Mouse (Mus musculus) midbrain, embryonic 16.5 days (tissue): Measurements from ENCODE around the gene Calhm3. TPM values are rescaled to one million over a fixed set of nuclear protein-coding genes. Genes with fewer than 3 reads are reported as not detected.

ENCODE experiments used
- ATAC-seq: fragments of 200-750 bp; cut with Nextera tagmentation; 2 replicates; pipeline ENCODE4 v1.8.0; 2017; ENCODE audit warnings: moderate TSS enrichment
- H3K27ac ChIP-seq: fragments of 300-500 bp; sonication (generic); 2 replicates; pipeline ENCODE4 v1.5.1; 2014; ENCODE audit warnings: mild to moderate bottlenecking, low read length, mixed read lengths
- H3K27me3 ChIP-seq: fragments of 300-500 bp; sonication (generic); 2 replicates; pipeline ENCODE4 v1.6.1; 2014; ENCODE audit warnings: low read depth, low read length, mixed read lengths; ENCODE audit not compliant: control insufficient read depth, insufficient read depth
- H3K36me3 ChIP-seq: fragments of 300-500 bp; sonication (generic); 2 replicates; pipeline ENCODE4 v1.6.1; 2014; ENCODE audit warnings: mild to moderate bottlenecking, low read length, moderate library complexity, mixed read lengths; ENCODE audit not compliant: control insufficient read depth, insufficient read depth
- H3K4me1 ChIP-seq: fragments of 300-500 bp; sonication (generic); 2 replicates; pipeline ENCODE4 v1.6.1; 2014; ENCODE audit warnings: mild to moderate bottlenecking, low read length, mixed read lengths; ENCODE audit not compliant: control insufficient read depth, insufficient read depth
- H3K4me2 ChIP-seq: fragments of 300-500 bp; sonication (generic); 2 replicates; pipeline ENCODE4 v1.6.1; 2014; ENCODE audit warnings: mild to moderate bottlenecking, low read length, mixed read lengths
- H3K4me3 ChIP-seq: fragments of 300-500 bp; sonication (generic); 2 replicates; pipeline ENCODE4 v1.5.1; 2014; ENCODE audit warnings: low read depth, mild to moderate bottlenecking, low read length, moderate library complexity, mixed read lengths
- H3K9ac ChIP-seq: fragments of 300-500 bp; sonication (generic); 2 replicates; pipeline ENCODE4 v1.6.1; 2014; ENCODE audit warnings: low read depth, low read length, mixed read lengths
- H3K9me3 ChIP-seq: fragments of 300-500 bp; sonication (generic); replicated peaks from 2 replicates; pipeline ENCODE4 v1.6.1; 2014; ENCODE audit warnings: mild to moderate bottlenecking, low read length, mixed read lengths; ENCODE audit not compliant: control insufficient read depth, poor library complexity, severe bottlenecking
- WGBS: fragments of 180-500 bp; shearing (Covaris S2); extraction: QIAGEN DNeasy Blood & Tissue Kit; methylation state at CpG from one replicate; pipeline ENCODE4 v1.1.7; 2014; 5-methylcytosine and 5-hydroxymethylcytosine counted together
- polyA plus RNA-seq: library from polyadenylated mRNA; unstranded; fragments of >200 nt; fragmentation: Nextera tagmentation; extraction: Ambion mirVana; gene quantifications from 2 replicates; pipeline ENCODE4 v1.2.1, GENCODE M21; 2015

Gene Calhm3
- polyA plus RNA-seq, 1 experiment from 2014 or later, result not detected

GRCm38 (mm10) chr19:47175472-47175871, 17.9 kb upstream of the Calhm3 start:
- Histone ChIP-seq H3K4me1 (peaks cover 5% of the 10 kb centered on the region), H3K4me3 (no peak overlapping the region), H3K27me3 (no peaks in the 10 kb centered on the region), H3K9ac (no peak overlapping the region), H3K9me3 (no peaks in the 10 kb centered on the region), H3K4me2 (no peak overlapping the region), H3K36me3 (no peaks in the 10 kb centered on the region), H3K27ac (no peak overlapping the region)
- WGBS, result 71% methylated on average over 2 of the region's 2 CpGs
- ATAC-seq, result no peak

GRCm38 (mm10) chr19:47174515-47174914, 17.0 kb upstream of the Calhm3 start:
- H3K27ac ChIP-seq, result no peak overlapping the region
- ATAC-seq, result no peak
- no peaks in the 10 kb centered on the region for H3K9me3 ChIP-seq
- no peak overlapping the region for H3K4me2 ChIP-seq
- H3K36me3 ChIP-seq, result no peaks in the 10 kb centered on the region
- 64% methylated on average over 3 of the region's 3 CpGs for WGBS
- H3K4me3 ChIP-seq, result no peak overlapping the region
- no peaks in the 10 kb centered on the region for H3K4me1 ChIP-seq
- no peaks in the 10 kb centered on the region for H3K27me3 ChIP-seq
- no peak overlapping the region for H3K9ac ChIP-seq

- ATAC-seq, result 0 out of 2 replicates have a peak, but pooled peaks have one; percentile 14
- no peaks in the 10 kb centered on the region for H3K9me3 ChIP-seq
- no peaks in the 10 kb centered on the region for H3K36me3 ChIP-seq
- H3K4me1 ChIP-seq, result no peaks in the 10 kb centered on the region
- no peak overlapping the region for H3K27ac ChIP-seq
- H3K9ac ChIP-seq, result no peak overlapping the region
- 26% methylated on average over 11 of the region's 11 CpGs for WGBS
- peak overlapping the region; percentile 30; the same call in 1 of the 2 replicates for H3K4me2 ChIP-seq
- H3K4me3 ChIP-seq, result no peak overlapping the region
- H3K27me3 ChIP-seq, result no peaks in the 10 kb centered on the region
Observed at GRCm38 (mm10) chr19:47168793-47169412, 11.3 kb upstream of the Calhm3 start.

GRCm38 (mm10) chr19:47168223-47168622, 10.7 kb upstream of the Calhm3 start:
- no peaks in the 10 kb centered on the region for H3K27me3 ChIP-seq
- no peaks in the 10 kb centered on the region for H3K4me1 ChIP-seq
- no peak overlapping the region for H3K9ac ChIP-seq
- H3K4me3 ChIP-seq, result no peak overlapping the region
- no peak overlapping the region for H3K27ac ChIP-seq
- H3K4me2 ChIP-seq, result peak overlapping the region; percentile 30
- H3K9me3 ChIP-seq, result no peaks in the 10 kb centered on the region
- no peaks in the 10 kb centered on the region for H3K36me3 ChIP-seq
- WGBS, result 7% methylated on average over 13 of the region's 13 CpGs
- ATAC-seq, result no peak

GRCm38 (mm10) chr19:47167617-47168214, 10.2 kb upstream of the Calhm3 start:
- WGBS, result 44% methylated on average over 7 of the region's 7 CpGs
- H3K4me3 ChIP-seq, result no peak overlapping the region
- H3K4me1 ChIP-seq, result no peaks in the 10 kb centered on the region
- no peaks in the 10 kb centered on the region for H3K9me3 ChIP-seq
- no peak overlapping the region for H3K27ac ChIP-seq
- no peak overlapping the region for H3K9ac ChIP-seq
- no peak for ATAC-seq
- no peaks in the 10 kb centered on the region for H3K27me3 ChIP-seq
- H3K36me3 ChIP-seq, result no peaks in the 10 kb centered on the region
- no peak overlapping the region; the same call in 1 of the 2 replicates for H3K4me2 ChIP-seq

GRCm38 (mm10) chr19:47166758-47167157, 9.2 kb upstream of the Calhm3 start:
- no peaks in the 10 kb centered on the region for H3K36me3 ChIP-seq
- H3K9ac ChIP-seq, result no peak overlapping the region
- no peaks in the 10 kb centered on the region for H3K9me3 ChIP-seq
- 5% methylated on average over 3 of the region's 3 CpGs for WGBS
- H3K27me3 ChIP-seq, result no peaks in the 10 kb centered on the region
- H3K4me3 ChIP-seq, result no peak overlapping the region
- no peak overlapping the region for H3K27ac ChIP-seq
- no peaks in the 10 kb centered on the region for H3K4me1 ChIP-seq
- no peak overlapping the region for H3K4me2 ChIP-seq
- ATAC-seq, result no peak

GRCm38 (mm10) chr19:47163176-47163744, 5.7 kb upstream of the Calhm3 start:
- Histone ChIP-seq H3K4me3 (no peak overlapping the region), H3K9me3 (no peaks in the 10 kb centered on the region), H3K9ac (no peak overlapping the region), H3K27ac (no peak overlapping the region), H3K4me2 (no peak overlapping the region), H3K36me3 (no peaks in the 10 kb centered on the region), H3K4me1 (no peaks in the 10 kb centered on the region), H3K27me3 (no peaks in the 10 kb centered on the region)
- ATAC-seq, result no peak
- WGBS, result 94% methylated on average over 6 of the region's 6 CpGs

GRCm38 (mm10) chr19:47161669-47162068, 4.1 kb upstream of the Calhm3 start:
- no peak overlapping the region for H3K9ac ChIP-seq
- no peaks in the 10 kb centered on the region for H3K27me3 ChIP-seq
- H3K4me1 ChIP-seq, result no peaks in the 10 kb centered on the region
- no peaks in the 10 kb centered on the region for H3K9me3 ChIP-seq
- H3K36me3 ChIP-seq, result no peaks in the 10 kb centered on the region
- no peak for ATAC-seq
- 47% methylated on average over 2 of the region's 4 CpGs for WGBS
- H3K4me3 ChIP-seq, result no peak overlapping the region
- H3K27ac ChIP-seq, result no peak overlapping the region
- H3K4me2 ChIP-seq, result no peak overlapping the region

GRCm38 (mm10) chr19:47153767-47154166, 3.8 kb downstream of the Calhm3 start:
- H3K9ac ChIP-seq, result no peak overlapping the region
- no peak overlapping the region for H3K4me3 ChIP-seq
- H3K27ac ChIP-seq, result no peak overlapping the region
- no peaks in the 10 kb centered on the region for H3K27me3 ChIP-seq
- H3K36me3 ChIP-seq, result no peaks in the 10 kb centered on the region
- H3K9me3 ChIP-seq, result no peaks in the 10 kb centered on the region
- H3K4me1 ChIP-seq, result no peaks in the 10 kb centered on the region
- 92% methylated on average over 7 of the region's 7 CpGs for WGBS
- no peak overlapping the region for H3K4me2 ChIP-seq
- ATAC-seq, result no peak
